Mouse (Mus musculus) cerebellum, adult 18-20 months (tissue): Measurements from ENCODE around the gene Bad.
"Not testable (repeated sequence)": the region's sequence is repeated elsewhere in the genome, so short reads cannot be mapped to it uniquely, and the experiment has no call there.

Experiments used
- DNase-seq, 2 experiments: peaks; one replicate each; pipeline ENCODE4 v3.0.0; 2021

Gene Bad

GRCm38 (mm10) chr19:6941372-6942248, at the start of gene Bad:
Bad (plus strand) TSS chr19:6941861.
- peak; percentile 90 to 97 for DNase-seq

- DNase-seq = no peak
These were observed 49.1 kb upstream of the Bad start for GRCm38 (mm10) chr19:6892512-6892911.

- no peak for DNase-seq
These were observed 47.8 kb upstream of the Bad start for GRCm38 (mm10) chr19:6893731-6894451.

- DNase-seq = not testable (repeated sequence)
These were observed 45.9 kb upstream of the Bad start for GRCm38 (mm10) chr19:6895608-6896305.

- no peak for DNase-seq
These were observed 42.0 kb upstream of the Bad start for GRCm38 (mm10) chr19:6899641-6900040.

GRCm38 (mm10) chr19:6903031-6903430, 38.6 kb upstream of the Bad start:
- no peak for DNase-seq

- DNase-seq = no peak
These were observed 36.8 kb upstream of the Bad start for GRCm38 (mm10) chr19:6904846-6905245.

- no peak for DNase-seq
These were observed 36.0 kb upstream of the Bad start for GRCm38 (mm10) chr19:6905498-6906159.

- DNase-seq = peak in 1 of 2 experiments; percentile 13
These were observed 35.5 kb upstream of the Bad start for GRCm38 (mm10) chr19:6906199-6906598.

- DNase-seq = no peak
These were observed 34.6 kb upstream of the Bad start for GRCm38 (mm10) chr19:6907094-6907493.

- DNase-seq = peak in 1 of 2 experiments; percentile 24
These were observed 33.7 kb upstream of the Bad start for GRCm38 (mm10) chr19:6907811-6908540.

GRCm38 (mm10) chr19:6909021-6909420, 32.6 kb upstream of the Bad start:
- DNase-seq = no peak

- peak; percentile 89 to 93 for DNase-seq
These were observed 32.0 kb upstream of the Bad start, which contains the start of the genes Trmt112 and Prdx5 for GRCm38 (mm10) chr19:6909507-6910289. Trmt112 (plus strand) TSS chr19:6909698. Prdx5 (minus strand) TSS chr19:6910106.

GRCm38 (mm10) chr19:6910306-6910705, 31.4 kb upstream of the Bad start:
- DNase-seq = peak in 1 of 2 experiments; percentile 38

- DNase-seq = peak in 1 of 2 experiments; percentile 21
These were observed 30.3 kb upstream of the Bad start for GRCm38 (mm10) chr19:6911101-6912074.

- peak in 1 of 2 experiments; percentile 10 for DNase-seq
These were observed 29.3 kb upstream of the Bad start for GRCm38 (mm10) chr19:6912205-6912970.

GRCm38 (mm10) chr19:6913036-6913435, 28.6 kb upstream of the Bad start:
- no peak for DNase-seq

- peak in 1 of 2 experiments; percentile 13 for DNase-seq
These were observed 27.7 kb upstream of the Bad start for GRCm38 (mm10) chr19:6913991-6914390.

GRCm38 (mm10) chr19:6914540-6914939, 27.1 kb upstream of the Bad start:
- DNase-seq = peak in 1 of 2 experiments; percentile 8
